Mouse (Mus musculus) myocyte (in vitro differentiated cells): ENCODE measurements around the gene Edem2. TPM values are rescaled to one million over a fixed set of nuclear protein-coding genes. Genes with fewer than 3 reads are reported as not detected.

Source experiments
- H3K27me3 ChIP-seq: one replicate; pipeline ENCODE4 v1.6.1; 2011; ENCODE audit not compliant: control insufficient read depth, insufficient read depth, insufficient read length
- H3K36me3 ChIP-seq: one replicate; pipeline ENCODE4 v1.6.1; 2011; ENCODE audit not compliant: control insufficient read depth, insufficient read depth
- H3K4me2 ChIP-seq: one replicate; pipeline ENCODE4 v1.6.1; 2011; ENCODE audit warnings: low read depth, control low read depth
- H3K4me3 ChIP-seq: one replicate; pipeline ENCODE4 v1.5.1; 2011; ENCODE audit warnings: mild to moderate bottlenecking, control low read depth, moderate library complexity
- H3K79me2 ChIP-seq: one replicate; pipeline ENCODE4 v1.6.1; 2011; ENCODE audit not compliant: control insufficient read depth, insufficient read depth
- H3ac ChIP-seq: one replicate; pipeline ENCODE4 v1.6.1; 2011; ENCODE audit not compliant: control insufficient read depth, insufficient read length
- CEBPB ChIP-seq: IDR thresholded peaks from 2 replicates; pipeline ENCODE4 v1.6.1; 2011; ENCODE audit warnings: mild to moderate bottlenecking, moderate library complexity; ENCODE audit not compliant: poor library complexity, insufficient read depth, severe bottlenecking
- E2F4 ChIP-seq: IDR thresholded peaks from one replicate; pipeline ENCODE4 v1.6.1; 2011; ENCODE audit warnings: mild to moderate bottlenecking, control low read depth, moderate library complexity; ENCODE audit not compliant: insufficient read depth
- MAX ChIP-seq: IDR thresholded peaks from one replicate; pipeline ENCODE4 v1.6.1; 2011; ENCODE audit warnings: low read depth, mild to moderate bottlenecking, control low read depth
- MYOD1 ChIP-seq, 3 experiments: IDR thresholded peaks; one replicate each; pipeline ENCODE4 v1.6.1; 2011; ENCODE audit warnings: control low read depth in 2 of 3, low read depth in 2 of 3, mild to moderate bottlenecking in 2 of 3, moderate library complexity in 1 of 3; ENCODE audit not compliant: insufficient read length in 2 of 3, control insufficient read depth in 1 of 3
- MYOG ChIP-seq, 3 experiments: IDR thresholded peaks; one replicate each; pipeline ENCODE4 v1.6.1; 2011; ENCODE audit warnings: control low read depth in 2 of 3, low read depth in 2 of 3, mild to moderate bottlenecking in 2 of 3; ENCODE audit not compliant: insufficient read length in 2 of 3, control insufficient read depth in 1 of 3, insufficient read depth in 1 of 3
- POLR2A ChIP-seq: IDR thresholded peaks from one replicate; pipeline ENCODE4 v1.6.1; 2011; ENCODE audit warnings: low read depth, mild to moderate bottlenecking, control low read depth, moderate library complexity; ENCODE audit not compliant: insufficient read length
- POLR2AphosphoS2 ChIP-seq: IDR thresholded peaks from one replicate; pipeline ENCODE4 v1.6.1; 2011; ENCODE audit warnings: low read depth, control low read depth; ENCODE audit not compliant: insufficient read length
- REST ChIP-seq: IDR thresholded peaks from one replicate; pipeline ENCODE4 v1.6.1; 2011; ENCODE audit warnings: mild to moderate bottlenecking, control low read depth, moderate library complexity; ENCODE audit not compliant: insufficient read depth, insufficient read length
- SRF ChIP-seq: IDR thresholded peaks from one replicate; pipeline ENCODE4 v1.6.1; 2011; ENCODE audit warnings: low read depth; ENCODE audit not compliant: control insufficient read depth, insufficient read length
- TCF12 ChIP-seq: IDR thresholded peaks from one replicate; pipeline ENCODE4 v1.6.1; 2011; ENCODE audit warnings: mild to moderate bottlenecking, control low read depth; ENCODE audit not compliant: poor library complexity, insufficient read depth, severe bottlenecking
- TCF3 ChIP-seq: IDR thresholded peaks from one replicate; pipeline ENCODE4 v1.6.1; 2011; ENCODE audit warnings: low read depth, control low read depth; ENCODE audit not compliant: insufficient read length
- USF1 ChIP-seq: IDR thresholded peaks from one replicate; pipeline ENCODE4 v1.6.1; 2011; ENCODE audit warnings: low read depth, mild to moderate bottlenecking, control low read depth, moderate library complexity
- polyA plus RNA-seq: library from polyadenylated mRNA; unstranded; fragments of >200 nt; fragmentation: generic; extraction: Trizol; gene quantifications from one replicate; pipeline ENCODE4 v1.2.1, GENCODE M21; 2012; ENCODE audit warnings: missing spikeins

The Edem2 gene
- 21.9 TPM for polyA plus RNA-seq

GRCm38 (mm10) chr2:155729158-155729645 lies at the start of gene Edem2:
TSS of gene Edem2 (minus strand) at chr2:155729475.
- H3ac ChIP-seq, result peak within 1 kb of the TSS; percentile 36
- peak within 1 kb of the TSS; percentile 99 for H3K4me2 ChIP-seq
- H3K4me3 ChIP-seq, result peak within 1 kb of the TSS; percentile 39
- no peaks in the 10 kb centered on the region for H3K79me2 ChIP-seq
- no peaks in the 10 kb centered on the region for H3K27me3 ChIP-seq
- H3K36me3 ChIP-seq, result no peaks in the 10 kb centered on the region
- no peak for TF ChIP-seq REST
- TF ChIP-seq E2F4, result no peak
- TF ChIP-seq TCF3, result peak; percentile 70
- no peak for TF ChIP-seq CEBPB
- TF ChIP-seq POLR2A, result peak; percentile 98
- peak; percentile 98 for TF ChIP-seq POLR2AphosphoS2
- no peak for TF ChIP-seq MAX
- TF ChIP-seq MYOD1 (IDR thresholded peaks at IDR 0.05; ENCODE audit: control insufficient read depth in 1 of 3, insufficient read length in 2 of 3, low read depth in 2 of 3), result peak in 2 of 3 experiments; percentile 81 to 94
- no peak for TF ChIP-seq SRF
- peak in 2 of 3 experiments; percentile 80 to 81 for TF ChIP-seq MYOG (IDR thresholded peaks at IDR 0.05; ENCODE audit: control insufficient read depth in 1 of 3, insufficient read depth in 1 of 3, insufficient read length in 2 of 3, low read depth in 2 of 3)
- TF ChIP-seq USF1, result no peak
- no peak for TF ChIP-seq TCF12

GRCm38 (mm10) chr2:155779066-155779465 lies 49.8 kb upstream of the Edem2 start:
- TF ChIP-seq POLR2AphosphoS2 (no peak), MYOD1 (IDR thresholded peaks at IDR 0.05; ENCODE audit: control insufficient read depth in 1 of 3, insufficient read length in 2 of 3, low read depth in 2 of 3) (no peak)
- H3K4me3 ChIP-seq, result no peak overlapping the region
- H3K27me3 ChIP-seq, result peaks cover 71% of the 10 kb centered on the region
- H3K79me2 ChIP-seq, result no peaks in the 10 kb centered on the region
- no peak overlapping the region for H3K4me2 ChIP-seq
- H3K36me3 ChIP-seq, result no peaks in the 10 kb centered on the region
- H3ac ChIP-seq, result no peak overlapping the region

GRCm38 (mm10) chr2:155778004-155778403 lies 48.7 kb upstream of the Edem2 start:
- no peaks in the 10 kb centered on the region for H3K79me2 ChIP-seq
- peaks cover 82% of the 10 kb centered on the region for H3K27me3 ChIP-seq
- H3K4me3 ChIP-seq, result no peak overlapping the region
- no peaks in the 10 kb centered on the region for H3K36me3 ChIP-seq
- H3ac ChIP-seq, result no peak overlapping the region
- no peak for TF ChIP-seq POLR2A
- no peak for TF ChIP-seq SRF
- TF ChIP-seq USF1, result no peak
- TF ChIP-seq MYOD1 (IDR thresholded peaks at IDR 0.05; ENCODE audit: control insufficient read depth in 1 of 3, insufficient read length in 2 of 3, low read depth in 2 of 3), result no peak
- no peak for TF ChIP-seq TCF12
- no peak for TF ChIP-seq POLR2AphosphoS2
- no peak for TF ChIP-seq MYOG (IDR thresholded peaks at IDR 0.05; ENCODE audit: control insufficient read depth in 1 of 3, insufficient read depth in 1 of 3, insufficient read length in 2 of 3, low read depth in 2 of 3)
- no peak for TF ChIP-seq CEBPB
- no peak for TF ChIP-seq TCF3
- TF ChIP-seq REST, result no peak
- TF ChIP-seq E2F4, result no peak
- no peak overlapping the region for H3K4me2 ChIP-seq

GRCm38 (mm10) chr2:155777688-155777985 lies 48.4 kb upstream of the Edem2 start:
- Histone ChIP-seq H3K4me3 (no peak overlapping the region), H3K79me2 (no peaks in the 10 kb centered on the region), H3K4me2 (no peak overlapping the region), H3ac (no peak overlapping the region), H3K27me3 (peaks cover 81% of the 10 kb centered on the region), H3K36me3 (no peaks in the 10 kb centered on the region)
- TF ChIP-seq TCF3 (no peak), TCF12 (no peak), MYOG (IDR thresholded peaks at IDR 0.05; ENCODE audit: control insufficient read depth in 1 of 3, insufficient read depth in 1 of 3, insufficient read length in 2 of 3, low read depth in 2 of 3) (no peak), SRF (no peak), MYOD1 (IDR thresholded peaks at IDR 0.05; ENCODE audit: control insufficient read depth in 1 of 3, insufficient read length in 2 of 3, low read depth in 2 of 3) (no peak), POLR2A (no peak), CEBPB (no peak)

GRCm38 (mm10) chr2:155776824-155777687 lies 47.8 kb upstream of the Edem2 start:
- no peak overlapping the region for H3K4me3 ChIP-seq
- TF ChIP-seq E2F4 (no peak), REST (no peak), CEBPB (no peak), SRF (no peak), POLR2A (no peak), POLR2AphosphoS2 (no peak), MYOD1 (IDR thresholded peaks at IDR 0.05; ENCODE audit: control insufficient read depth in 1 of 3, insufficient read length in 2 of 3, low read depth in 2 of 3) (no peak), MAX (no peak), MYOG (IDR thresholded peaks at IDR 0.05; ENCODE audit: control insufficient read depth in 1 of 3, insufficient read depth in 1 of 3, insufficient read length in 2 of 3, low read depth in 2 of 3) (no peak), TCF12 (no peak), USF1 (no peak), TCF3 (no peak)
- no peaks in the 10 kb centered on the region for H3K79me2 ChIP-seq
- H3K4me2 ChIP-seq, result no peak overlapping the region
- H3ac ChIP-seq, result no peak overlapping the region
- H3K36me3 ChIP-seq, result no peaks in the 10 kb centered on the region
- peaks cover 79% of the 10 kb centered on the region for H3K27me3 ChIP-seq
